Mouse (Mus musculus): Measurements from ENCODE around the gene Asap2.

- TF ChIP-seq CTCF (conservative IDR thresholded peaks at IDR 0.05; ENCODE audit: low read length) (no peak), POU5F1 (IDR thresholded peaks at IDR 0.05; ENCODE audit: borderline replicate concordance, low read length) (no peak), NANOG (IDR thresholded peaks at IDR 0.05; ENCODE audit: borderline replicate concordance, low read length) (no peak)
Measured at GRCm38 (mm10) chr12:21286712-21287650, 296.7 kb downstream of the Asap2 start.

Data from E14TG2a.4 (cell line).